Mouse (Mus musculus): Measurements from ENCODE around the gene Gtf2ird1.

Gtf2ird1 gene

GRCm38 (mm10) chr5:134438676-134439425, 17.7 kb downstream of the Gtf2ird1 start:
- TF ChIP-seq GATA4 (IDR thresholded peaks at IDR 0.05; ENCODE audit: insufficient replicate concordance, low read length) = no peak

GRCm38 (mm10) chr5:134437459-134437827, 19.1 kb downstream of the Gtf2ird1 start:
- no peak for TF ChIP-seq GATA4 (IDR thresholded peaks at IDR 0.05; ENCODE audit: insufficient replicate concordance, low read length)

- no peak for TF ChIP-seq GATA4 (IDR thresholded peaks at IDR 0.05; ENCODE audit: insufficient replicate concordance, low read length)
Observed at GRCm38 (mm10) chr5:134436782-134437458, 19.6 kb downstream of the Gtf2ird1 start.

- TF ChIP-seq GATA4 (IDR thresholded peaks at IDR 0.05; ENCODE audit: insufficient replicate concordance, low read length) = no peak
Observed at GRCm38 (mm10) chr5:134435836-134436331, 20.6 kb downstream of the Gtf2ird1 start.

DNA sequence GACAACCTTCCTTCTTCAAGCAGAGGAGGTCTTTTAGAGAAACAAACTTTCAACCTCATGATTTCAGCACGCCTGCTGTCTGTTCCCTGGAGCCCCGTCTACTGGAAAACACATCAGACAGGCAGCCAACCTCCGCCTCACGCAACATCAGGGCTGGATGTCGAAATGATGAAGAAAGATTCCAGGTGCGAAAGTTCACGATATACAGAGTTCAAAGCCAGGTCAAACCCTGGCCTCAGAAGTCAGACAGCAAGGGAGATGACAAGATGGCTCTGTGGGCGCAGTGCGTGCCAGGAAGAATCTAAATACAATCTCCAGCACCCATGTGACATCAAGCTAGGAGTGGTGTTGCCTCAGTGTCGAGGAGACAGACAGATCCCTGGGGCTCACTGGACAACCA, 23.4 kb downstream of the Gtf2ird1 start:
- no peak for TF ChIP-seq GATA4 (IDR thresholded peaks at IDR 0.05; ENCODE audit: insufficient replicate concordance, low read length)

- no peak for TF ChIP-seq GATA4 (IDR thresholded peaks at IDR 0.05; ENCODE audit: insufficient replicate concordance, low read length)
Observed at GRCm38 (mm10) chr5:134430087-134430486, 26.4 kb downstream of the Gtf2ird1 start.

GRCm38 (mm10) chr5:134427664-134428063, 28.9 kb downstream of the Gtf2ird1 start:
- no peak for TF ChIP-seq GATA4 (IDR thresholded peaks at IDR 0.05; ENCODE audit: insufficient replicate concordance, low read length)

DNA sequence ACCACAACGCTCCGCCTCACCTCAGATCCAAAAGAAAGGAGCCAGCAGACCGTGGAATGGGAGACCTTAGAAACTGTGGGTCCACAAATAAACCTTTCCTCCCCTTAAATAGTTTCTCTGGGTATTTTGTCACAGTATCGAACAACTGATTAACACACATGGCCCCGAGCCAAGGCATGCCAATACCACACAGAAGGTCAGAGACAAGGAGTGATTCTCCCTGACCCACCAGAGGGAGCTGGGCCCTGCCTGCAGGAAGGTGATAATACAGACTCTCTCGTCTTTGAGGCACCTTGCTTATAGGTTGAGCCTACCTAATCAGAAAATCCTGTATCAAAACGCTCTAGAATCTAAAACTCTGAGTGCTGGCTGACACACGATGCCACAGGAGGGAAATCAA, 30.9 kb downstream of the Gtf2ird1 start:
- no peak for TF ChIP-seq GATA4 (IDR thresholded peaks at IDR 0.05; ENCODE audit: insufficient replicate concordance, low read length)

DNA sequence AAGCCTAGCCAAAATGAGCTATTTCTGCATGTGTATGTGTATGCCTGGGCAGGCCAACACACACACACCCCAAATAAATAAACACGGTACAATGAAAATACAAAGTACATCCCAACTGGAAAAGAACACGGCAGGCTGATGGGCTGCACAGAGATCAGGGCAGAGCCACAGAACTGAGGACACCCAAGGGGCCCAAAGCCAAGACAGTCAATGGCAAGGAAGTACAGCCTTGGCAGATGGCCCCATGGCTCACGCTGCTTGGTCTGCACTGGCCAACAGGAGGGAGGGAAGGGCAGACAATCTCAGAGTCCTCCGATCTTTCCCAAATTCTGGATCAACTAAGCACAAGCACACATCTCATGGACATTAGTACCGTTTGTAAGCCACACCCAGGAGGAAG, 32.6 kb downstream of the Gtf2ird1 start:
- TF ChIP-seq GATA4 (IDR thresholded peaks at IDR 0.05; ENCODE audit: insufficient replicate concordance, low read length) = 0 out of 2 replicates have a peak, but pooled peaks have one; percentile 28

DNA sequence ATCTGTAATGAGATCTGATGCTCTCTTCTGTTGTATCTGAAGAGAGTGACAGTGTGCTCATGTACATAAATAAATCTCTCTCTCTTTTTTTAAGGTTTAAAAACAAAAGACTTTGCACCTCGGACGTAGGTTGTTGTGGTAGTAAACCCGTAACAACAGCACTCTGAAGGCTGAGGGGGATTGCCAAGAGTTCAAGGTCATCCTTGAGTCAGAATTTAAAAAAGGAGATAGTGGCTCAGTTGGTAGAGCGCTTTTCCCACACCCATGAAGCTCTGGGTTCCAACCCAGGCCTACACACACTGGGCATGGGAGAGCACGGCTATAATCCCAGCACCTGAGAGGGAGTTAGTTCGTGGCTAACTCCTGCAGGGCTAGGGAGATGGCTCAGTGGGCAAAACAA, 33.1 kb downstream of the Gtf2ird1 start:
- no peak for TF ChIP-seq GATA4 (IDR thresholded peaks at IDR 0.05; ENCODE audit: insufficient replicate concordance, low read length)

DNA sequence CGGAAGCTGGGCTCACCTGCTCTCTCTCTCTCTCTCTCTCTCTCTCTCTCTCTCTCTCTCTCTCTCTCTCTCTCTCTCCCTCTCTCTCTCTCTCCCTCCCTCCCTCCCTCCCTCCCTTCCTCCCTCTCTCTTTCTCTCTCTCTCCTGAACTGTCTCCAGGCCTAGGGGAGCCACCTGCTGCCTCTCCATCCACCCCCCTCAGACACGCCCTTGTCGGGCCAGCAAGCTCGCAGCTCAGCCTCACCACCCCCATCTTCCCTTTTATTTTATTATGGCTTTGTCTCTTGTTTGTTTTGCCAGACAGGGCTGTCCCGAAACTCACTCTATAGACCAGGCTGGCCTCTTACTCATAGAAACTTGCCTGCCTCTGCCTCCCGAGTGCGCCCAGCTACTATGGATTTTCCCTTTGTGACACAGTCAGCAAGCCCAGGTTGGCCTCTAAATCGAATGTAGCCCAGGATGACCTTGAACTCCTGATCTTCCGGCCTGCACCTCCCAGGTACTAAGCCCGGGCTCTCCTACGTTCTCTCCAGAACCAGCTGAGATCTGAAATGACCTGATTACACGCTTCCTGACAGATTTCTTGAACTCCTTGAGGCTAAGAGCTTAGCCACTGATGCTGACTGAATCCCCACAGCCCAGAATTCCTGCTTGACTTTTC, 34.1 kb downstream of the Gtf2ird1 start:
- TF ChIP-seq GATA4 (IDR thresholded peaks at IDR 0.05; ENCODE audit: insufficient replicate concordance, low read length) = no peak

- TF ChIP-seq GATA4 (IDR thresholded peaks at IDR 0.05; ENCODE audit: insufficient replicate concordance, low read length) = no peak
Observed at GRCm38 (mm10) chr5:134421061-134421460, 35.5 kb downstream of the Gtf2ird1 start.

GRCm38 (mm10) chr5:134419700-134420099, 36.8 kb downstream of the Gtf2ird1 start:
- TF ChIP-seq GATA4 (IDR thresholded peaks at IDR 0.05; ENCODE audit: insufficient replicate concordance, low read length) = no peak

GRCm38 (mm10) chr5:134418315-134419074, 38.0 kb downstream of the Gtf2ird1 start:
- TF ChIP-seq GATA4 (IDR thresholded peaks at IDR 0.05; ENCODE audit: insufficient replicate concordance, low read length) = no peak

DNA sequence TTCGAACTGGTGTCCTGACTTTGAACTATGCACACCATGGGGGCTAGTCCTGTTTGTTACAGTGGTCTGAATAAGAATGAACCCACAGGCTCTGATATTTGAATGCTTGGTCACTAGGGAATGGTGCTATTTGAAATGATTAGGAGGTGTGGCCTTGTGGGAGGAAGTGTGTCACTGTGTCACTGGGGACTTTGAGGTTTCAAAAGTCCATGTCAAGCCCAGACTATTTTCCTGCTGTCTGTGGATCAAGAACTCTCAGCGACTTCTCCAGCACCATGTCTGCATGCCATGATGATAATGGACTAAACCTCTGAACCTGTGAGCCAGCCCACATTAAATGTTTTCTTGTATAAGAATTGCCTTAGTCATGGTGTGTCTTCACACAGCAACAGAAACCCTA, 44.2 kb downstream of the Gtf2ird1 start:
- TF ChIP-seq GATA4 (IDR thresholded peaks at IDR 0.05; ENCODE audit: insufficient replicate concordance, low read length) = no peak

Data from liver, adult (tissue).